Mouse (Mus musculus) CH12.LX (cell line): ENCODE data around the gene Gm20388. TPM values are rescaled to one million over a fixed set of nuclear protein-coding genes. Genes with fewer than 3 reads are reported as not detected.

Experiments
- DNase-seq: peaks from one replicate; pipeline ENCODE4 v3.0.0-alpha.2; 2013; ENCODE audit errors: extremely low read depth
- H3K27ac ChIP-seq: 2 replicates; pipeline ENCODE4 v1.5.1; 2012; ENCODE audit warnings: low read depth, mild to moderate bottlenecking, control low read depth, moderate library complexity; ENCODE audit not compliant: insufficient read depth
- H3K27me3 ChIP-seq: replicated peaks from 2 replicates; pipeline ENCODE3; 2012; ENCODE audit warnings: inconsistent platforms
- H3K36me3 ChIP-seq, 2 experiments: replicated peaks in 1 of 2; 2 replicates each; pipeline versions ENCODE3 to v1.6.1; 2012; ENCODE audit warnings: inconsistent platforms in 1 of 2, low read length in 1 of 2, mild to moderate bottlenecking in 1 of 2, mixed read lengths in 1 of 2, moderate library complexity in 1 of 2; ENCODE audit not compliant: control insufficient read depth in 1 of 2, insufficient read depth in 1 of 2
- H3K4me1 ChIP-seq, 2 experiments: 2 replicates each; pipeline ENCODE4 v1.6.1; 2012; ENCODE audit warnings: inconsistent platforms in 1 of 2, moderate library complexity in 1 of 2; ENCODE audit not compliant: insufficient read depth in 2 of 2, control insufficient read depth in 1 of 2
- H3K4me2 ChIP-seq: 2 replicates; pipeline ENCODE4 v1.6.1; 2012; ENCODE audit warnings: low read depth, mild to moderate bottlenecking, control low read depth; ENCODE audit not compliant: poor library complexity, insufficient read depth, severe bottlenecking
- H3K4me3 ChIP-seq, 3 experiments: fragments of 150-350 bp in 1 of 3; sonication (generic) in 1 of 3; replicated peaks in 1 of 3; 2 replicates each; pipeline versions ENCODE3 to v1.5.1; 2011 to 2012; ENCODE audit warnings: low read depth in 2 of 3, low read length in 2 of 3, mild to moderate bottlenecking in 2 of 3, moderate library complexity in 2 of 3, control low read depth in 1 of 3, improper control_type of control experiment in 1 of 3, inconsistent platforms in 1 of 3, mixed read lengths in 1 of 3; ENCODE audit not compliant: poor library complexity in 1 of 3
- H3K79me2 ChIP-seq: replicated peaks from 2 replicates; pipeline ENCODE4 v1.6.1; 2012; ENCODE audit warnings: mild to moderate bottlenecking, moderate library complexity; ENCODE audit not compliant: control insufficient read depth, poor library complexity, insufficient read depth, severe bottlenecking; ENCODE audit errors: extremely low read depth
- H3K9ac ChIP-seq: 2 replicates; pipeline ENCODE4 v1.6.1; 2012; ENCODE audit warnings: low read depth, mild to moderate bottlenecking, control low read depth, moderate library complexity; ENCODE audit not compliant: insufficient read depth
- H3K9me3 ChIP-seq: replicated peaks from 2 replicates; pipeline ENCODE3; 2012; ENCODE audit warnings: low read length, inconsistent platforms, mixed read lengths
- CTCF ChIP-seq, 2 experiments: IDR thresholded peaks in 1 of 2; conservative IDR thresholded peaks in 1 of 2; 2 replicates each; pipeline ENCODE4 v1.5.1; 2011 to 2012; ENCODE audit warnings: low read depth in 2 of 2, low read length in 2 of 2, improper control_type of control experiment in 1 of 2, inconsistent platforms in 1 of 2, mild to moderate bottlenecking in 1 of 2, moderate library complexity in 1 of 2
- GABPA ChIP-seq: IDR thresholded peaks from 2 replicates; pipeline ENCODE4 v1.6.1; 2012; ENCODE audit warnings: low read depth, low read length, improper control_type of control experiment, inconsistent platforms; ENCODE audit not compliant: insufficient replicate concordance
- IRF4 ChIP-seq: IDR thresholded peaks from 2 replicates; pipeline ENCODE4 v1.6.1; 2014; ENCODE audit warnings: low read depth, mild to moderate bottlenecking, inconsistent platforms, low read length, improper control_type of control experiment
- JUN ChIP-seq: IDR thresholded peaks from 2 replicates; pipeline ENCODE4 v1.6.1; 2011; ENCODE audit warnings: low read depth, mild to moderate bottlenecking, low read length, improper control_type of control experiment, moderate library complexity; ENCODE audit not compliant: insufficient read depth
- MAFK ChIP-seq: IDR thresholded peaks from 2 replicates; pipeline ENCODE4 v1.6.1; 2011; ENCODE audit warnings: low read length, improper control_type of control experiment; ENCODE audit not compliant: insufficient replicate concordance
- PAX5 ChIP-seq: IDR thresholded peaks from 2 replicates; pipeline ENCODE4 v1.6.1; 2012; ENCODE audit warnings: low read length, inconsistent platforms, mixed read lengths
- RCOR1 ChIP-seq: conservative IDR thresholded peaks from 2 replicates; pipeline ENCODE4 v1.6.1; 2012; ENCODE audit warnings: low read depth, mild to moderate bottlenecking, inconsistent platforms, low read length, improper control_type of control experiment
- UBTF ChIP-seq: IDR thresholded peaks from 2 replicates; pipeline ENCODE4 v1.6.1; 2012; ENCODE audit warnings: low read depth, mild to moderate bottlenecking, inconsistent platforms, low read length, improper control_type of control experiment, moderate library complexity
- ZC3H11A ChIP-seq: IDR thresholded peaks from 2 replicates; pipeline ENCODE4 v1.6.1; 2012; ENCODE audit warnings: low read depth, mild to moderate bottlenecking, inconsistent platforms, low read length, improper control_type of control experiment
- dilution Hi-C: fragments of 300-500 bp; cut with MboI; formaldehyde crosslinking; loops from 2 replicates; pipeline ENCODE4 v1.14.3; 2020; ENCODE audit warnings: low sequenced_read_pairs; ENCODE audit not compliant: extremely low pct_unique_long_range_greater_than_20kb, extremely low pct_ligation_motif_present
- in situ Hi-C: fragments of 300-500 bp; cut with MboI; formaldehyde crosslinking; loops from 3 replicates; pipeline ENCODE4 v1.14.3; 2019; ENCODE audit warnings: low sequenced_read_pairs, low pct_ligation_motif_present, low pct_unique_long_range_greater_than_20kb, mixed read lengths
- polyA plus RNA-seq: library from polyadenylated mRNA; unstranded; fragments of >175 nt; gene quantifications from 2 replicates; pipeline ENCODE4 v1.2.1, GENCODE M21; 2012; ENCODE audit warnings: low read depth; ENCODE audit not compliant: insufficient read length
- total RNA-seq, 2 experiments: library from RNA; depleted of rRNA; stranded (reverse); fragments of 300-350 nt in 1 of 2; fragments of >200 nt in 1 of 2; gene quantifications; 2 replicates each; pipeline ENCODE4 v1.2.3; 2012 to 2014

Gm20388 gene
- total and polyA plus RNA-seq, 3 experiments: 14.8 to 26.3 (median 22.2) TPM

DNA sequence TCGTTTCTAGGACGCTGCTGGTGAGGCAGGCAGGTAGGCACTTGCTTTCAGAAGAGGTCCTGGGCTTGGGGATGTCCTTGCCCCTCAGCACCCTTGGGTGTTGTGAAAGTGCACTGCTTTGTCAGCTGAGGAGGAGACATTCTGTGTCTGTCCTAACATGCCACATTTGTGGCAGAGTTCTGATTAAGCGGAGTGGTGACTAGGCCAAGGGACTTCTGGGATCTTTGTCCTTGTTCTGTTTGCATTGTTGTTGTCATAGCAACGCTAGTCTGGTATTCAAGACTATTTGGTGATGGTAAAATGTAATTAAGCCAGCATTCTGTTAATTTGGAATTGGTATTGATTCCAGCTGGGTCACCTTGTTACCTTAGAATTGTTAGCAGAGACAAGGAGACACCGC, 2093.5 kb downstream of the Gm20388 start:
- H3K9me3 ChIP-seq: no peaks in the 10 kb centered on the region
- peaks cover 68 to 92% of the 10 kb centered on the region in 2 experiments for H3K36me3 ChIP-seq
- TF ChIP-seq JUN: no peak
- no peak for TF ChIP-seq UBTF
- TF ChIP-seq MAFK: no peak
- H3K79me2 ChIP-seq: no peaks in the 10 kb centered on the region
- dilution Hi-C loops: no loop called here
- no peaks in the 10 kb centered on the region for H3K4me1 ChIP-seq
- H3K27ac ChIP-seq: no peak overlapping the region
- in situ Hi-C loops: no loop called here
- no peak for DNase-seq
- H3K27me3 ChIP-seq: no peaks in the 10 kb centered on the region
- no peak overlapping the region for H3K4me3 ChIP-seq
- H3K4me2 ChIP-seq: no peak overlapping the region
- H3K9ac ChIP-seq: no peak overlapping the region

- in situ Hi-C loops (no loop called here), dilution Hi-C loops (no loop called here)
- no peaks in the 10 kb centered on the region for H3K79me2 ChIP-seq
- TF ChIP-seq ZC3H11A: no peak
- TF ChIP-seq GABPA: no peak
- H3K4me1 ChIP-seq: no peaks in the 10 kb centered on the region
- no peak for DNase-seq
- H3K4me3 ChIP-seq: no peak overlapping the region
- H3K36me3 ChIP-seq: peaks cover 66 to 91% of the 10 kb centered on the region in 2 experiments
- H3K4me2 ChIP-seq: no peak overlapping the region
- H3K27me3 ChIP-seq: no peaks in the 10 kb centered on the region
- no peak overlapping the region for H3K27ac ChIP-seq
- H3K9ac ChIP-seq: no peak overlapping the region
- no peaks in the 10 kb centered on the region for H3K9me3 ChIP-seq
Observed at GRCm38 (mm10) chr8:122005422-122006204, 2095.0 kb downstream of the Gm20388 start.

DNA sequence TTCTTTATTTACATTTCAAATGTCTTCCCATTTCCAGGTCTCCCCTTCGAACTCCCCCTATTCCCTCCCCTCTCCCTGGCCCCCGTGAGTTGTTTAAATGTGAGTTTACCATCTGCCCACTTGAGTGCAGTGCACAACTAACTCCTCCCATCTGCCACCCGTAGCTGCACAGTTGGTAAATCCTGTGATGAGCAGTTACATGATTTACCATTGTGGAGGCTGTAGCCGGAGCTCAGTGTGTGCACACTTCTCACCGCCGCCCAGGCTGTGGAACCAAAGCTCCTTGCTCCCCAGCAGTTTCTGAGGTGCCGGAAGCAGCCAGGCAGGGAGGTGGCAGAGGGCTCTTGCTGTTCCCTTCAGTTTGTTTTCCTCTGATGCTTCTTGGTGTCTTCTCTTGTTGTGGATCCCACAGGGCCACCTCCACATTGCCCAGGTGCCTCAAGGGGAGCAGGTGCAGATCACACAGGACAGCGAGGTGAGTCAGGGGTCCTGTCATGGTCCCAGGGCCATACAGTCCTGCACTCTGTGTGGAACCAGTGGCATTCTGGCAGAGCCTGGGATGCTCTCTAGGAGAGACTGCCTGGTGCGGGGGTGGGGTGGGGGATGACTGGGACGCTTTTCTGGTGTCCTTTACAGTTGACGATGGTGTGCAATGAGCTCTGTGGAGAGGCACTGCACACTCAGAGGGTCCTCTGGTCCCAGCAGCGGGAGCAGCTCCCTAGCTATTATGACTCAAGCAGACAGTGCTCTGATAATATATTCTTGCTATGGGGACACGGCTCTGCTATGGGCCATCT, 2096.2 kb downstream of the Gm20388 start:
- Histone ChIP-seq H3K9ac (no peak overlapping the region), H3K4me2 (no peak overlapping the region), H3K36me3 (peaks cover 55 to 90% of the 10 kb centered on the region in 2 experiments), H3K27ac (no peak overlapping the region), H3K9me3 (no peaks in the 10 kb centered on the region)
- no peak for DNase-seq
- no peak for TF ChIP-seq IRF4
- no peak for TF ChIP-seq PAX5
- TF ChIP-seq JUN: no peak
- no peak for TF ChIP-seq RCOR1
- TF ChIP-seq CTCF (conservative IDR thresholded peaks at IDR 0.05 in 1 of 2, IDR thresholded peaks at IDR 0.05 in 1 of 2; ENCODE audit: low read depth in 2 of 2, low read length in 2 of 2): no peak
- TF ChIP-seq, all 38 proteins: peak for 0
- H3K79me2 ChIP-seq: no peaks in the 10 kb centered on the region
- H3K4me1 ChIP-seq: no peaks in the 10 kb centered on the region
- dilution Hi-C loops: no loop called here
- no peaks in the 10 kb centered on the region for H3K27me3 ChIP-seq
- H3K4me3 ChIP-seq: no peak overlapping the region
- in situ Hi-C loops: no loop called here
